ENCODE assay signal across 8 mouse cellular contexts in the genomic region with DNA sequence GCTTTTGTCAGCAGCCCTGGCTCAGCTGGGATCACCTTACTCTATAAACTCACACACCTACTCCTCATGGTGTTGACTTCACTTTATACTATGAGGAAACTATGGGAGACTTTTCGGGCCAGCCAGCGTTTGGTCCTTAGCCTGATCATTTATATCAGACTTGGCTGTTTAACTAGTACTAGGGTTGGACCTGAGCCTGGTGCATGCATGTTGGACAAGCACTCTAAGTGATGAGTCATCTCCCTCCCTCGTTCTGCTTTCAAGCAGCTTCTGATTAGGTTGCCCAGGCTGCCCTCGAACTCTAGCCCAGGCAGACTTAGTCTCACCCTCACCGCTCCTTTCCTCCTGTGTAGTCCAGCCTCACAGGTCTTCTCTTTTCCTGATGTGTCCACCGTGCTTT. TPM values are rescaled to one million over a fixed set of nuclear protein-coding genes. Genes with fewer than 3 reads are reported as not detected.
DNase-seq lines count a peak whose midpoint lies in the region; ATAC-seq and TF ChIP-seq lines count a peak whose summit lies in the region.

No protein-coding gene starts in this region.

- peak overlapping the region; percentile 85; the same call in 1 of the 2 replicates for H3K4me3 ChIP-seq in layer of hippocampus, adult 2 months
- peak overlapping the region; percentile 92 for H3K4me3 ChIP-seq in liver, embryonic 16.5 days (ENCODE audit: low read depth, low read length)

- peaks cover 14% of the 10 kb centered on the region for H3K4me1 ChIP-seq in liver, embryonic 16.5 days (ENCODE audit: control insufficient read depth, low read depth, low read length)

- H3K9me3 ChIP-seq in liver, embryonic 16.5 days (replicated peaks; ENCODE audit: control insufficient read depth, low read length), result no peaks in the 10 kb centered on the region

- DNase-seq in layer of hippocampus, adult 2 months (ENCODE audit: low spot score in 2 of 2), result no peak
- no peak for DNase-seq in layer of hippocampus, postnatal 10 days (ENCODE audit: low spot score in 2 of 2)
- DNase-seq in NIH3T3 (ENCODE audit: low read depth), result peak; percentile 86
- no peak for DNase-seq in retina, postnatal 1 day
- DNase-seq in kidney, postnatal 4 days, result no peak
- no peak for DNase-seq in thymus, postnatal 14 days

- no peak overlapping the region for H3K27ac ChIP-seq in layer of hippocampus, adult 2 months
- H3K27ac ChIP-seq in liver, embryonic 16.5 days (ENCODE audit: low read length), result peak overlapping the region; percentile 29; the same call in 1 of the 2 replicates

- no peak overlapping the region; the same call in none of the 2 replicates for H3K9ac ChIP-seq in liver, embryonic 16.5 days (ENCODE audit: low read depth, low read length)

- no peaks in the 10 kb centered on the region for H3K27me3 ChIP-seq in liver, embryonic 16.5 days (ENCODE audit: control insufficient read depth, insufficient read depth, low read depth, low read length)

- H3K36me3 ChIP-seq in liver, embryonic 16.5 days (ENCODE audit: control insufficient read depth, insufficient read depth), result peaks cover 12% of the 10 kb centered on the region

- peak; percentile 70 for ATAC-seq in erythroid progenitor cell, adult 5-6 weeks (replicated peaks; ENCODE audit: low FRiP score, poor library complexity, severe bottlenecking)
- no peak for ATAC-seq in liver, embryonic 16.5 days (ENCODE audit: low read depth)

- TF ChIP-seq CTCF in layer of hippocampus, adult 2 months (conservative IDR thresholded peaks at IDR 0.05), result no peak

- peak overlapping the region; percentile 75 for H3K4me2 ChIP-seq in liver, embryonic 16.5 days (ENCODE audit: low read depth, low read length)

- WGBS in liver, embryonic 16.5 days (ENCODE audit: insufficient replicate concordance), result 51% methylated on average over 6 of the region's 6 CpGs

RNA-seq across cellular contexts. Expression of gene Whamm, which starts 2.3 kb away (rescaled TPM):
- total RNA-seq in layer of hippocampus, adult 2 months (2021), result 10 to 100 TPM; 19.0 to 22.8 TPM
- 10 to 100 TPM; 15.3 to 19.9 TPM for total RNA-seq in layer of hippocampus, postnatal 10 days (2021)
- 9.7 and 12.2 TPM in 2 replicates for total RNA-seq in erythroid progenitor cell, adult 5-6 weeks (2015; ENCODE audit: low replicate concordance)
- 13.3 and 16.6 TPM in 2 replicates for total RNA-seq in erythroid progenitor cell, adult 5-6 weeks (2017; ENCODE audit: low replicate concordance)
- 1.5 and 2.4 TPM in 2 replicates for polyA plus RNA-seq in liver, embryonic 16.5 days (2015; fragmentation: Nextera tagmentation; extraction: Ambion mirVana)

RNA-seq across cellular contexts. Expression of gene Fsd2, which starts 6.7 kb away (rescaled TPM):
- total RNA-seq in layer of hippocampus, adult 2 months (2021), result under 1 TPM; 0.27 to 0.28 TPM
- under 1 TPM; 0.11 to 0.25 TPM for total RNA-seq in layer of hippocampus, postnatal 10 days (2021)
- 0.84 and 1.1 TPM in 2 replicates for total RNA-seq in erythroid progenitor cell, adult 5-6 weeks (2015; ENCODE audit: low replicate concordance)
- total RNA-seq in erythroid progenitor cell, adult 5-6 weeks (2017; ENCODE audit: low replicate concordance), result 0.51 TPM in 1 of 2 replicates, not detected in the other
- polyA plus RNA-seq in liver, embryonic 16.5 days (2015; fragmentation: Nextera tagmentation; extraction: Ambion mirVana), result 0.21 and 0.59 TPM in 2 replicates
